Comparison of ENCODE assay signal across 11 mouse cellular contexts in genomic region chr17:68868439-68868838, GRCm38 (mm10). TPM values are rescaled to one million over a fixed set of nuclear protein-coding genes. Genes with fewer than 3 reads are reported as not detected.
DNase-seq lines count a peak whose midpoint lies in the region; TF ChIP-seq lines count a peak whose summit lies in the region.
"Had no signal": no experiment of that assay in that cellular context is flagged by ENCODE, and none has a peak within 500 bp of the region (broad histone marks: within the 10 kb centered on the region; RNA-seq: fewer than 3 reads in every experiment).

No protein-coding gene starts in this region.

- TF ChIP-seq CTCF in gastrocnemius, adult 2 months (IDR thresholded peaks at IDR 0.05): peak; percentile 30; the same call in 1 of the 2 replicates

- H3K27ac ChIP-seq in gastrocnemius, adult 2 months: no peak overlapping the region
- H3K27ac ChIP-seq: heart, embryonic 15.5 days had no signal

- H3K4me3 ChIP-seq in gastrocnemius, adult 2 months: no peak overlapping the region
- H3K4me3 ChIP-seq: heart, embryonic 15.5 days had no signal

- DNase-seq in gastrocnemius, adult 2 months: no peak
- DNase-seq in gastrocnemius, postnatal 25 days: no peak
- DNase-seq in layer of hippocampus, postnatal 25 days (ENCODE audit: extremely low spot score in 1 of 2, low spot score in 1 of 2): peak; percentile 14 to 57
- no peak for DNase-seq in layer of hippocampus, adult 11-12 months (ENCODE audit: low spot score)
- DNase-seq in right cerebral cortex, postnatal 4 days: peak; percentile 52
- DNase-seq in right cerebral cortex, postnatal 36 days (ENCODE audit: low spot score in 2 of 2): no peak
- DNase-seq in retina, postnatal 7 days (ENCODE audit: low read depth, low spot score): peak; percentile 36
- no peak for DNase-seq in urinary bladder, postnatal 4 days (ENCODE audit: low spot score in 2 of 2)
- DNase-seq: cerebellum, adult 11-12 months; kidney, adult 8-10 months had no signal

- intact Hi-C loops in gastrocnemius, adult 2 months (cut with DNase I): no loop called here

RNA-seq across cellular contexts. Expression of gene Tmem200c, which starts 42.0 kb away (rescaled TPM):
- under 1 TPM; 0.17 to 0.31 TPM for total RNA-seq in gastrocnemius, adult 2 months (2021)
- total RNA-seq in gastrocnemius, postnatal 25 days (2021): under 1 TPM; 0.19 to 0.28 TPM
- 1 to 10 TPM; 6.9 to 7.6 TPM for total RNA-seq in layer of hippocampus, postnatal 25 days (2021)

Comparison
In these comparisons a context has a peak if more than half of its experiments do, and no peak if none do; other contexts are left out.
1. DNase-seq: peak in layer of hippocampus, postnatal 25 days (2 of 2), right cerebral cortex, postnatal 4 days (single experiment) and retina, postnatal 7 days (single experiment); none in gastrocnemius, adult 2 months (single experiment), gastrocnemius, postnatal 25 days (single experiment), layer of hippocampus, adult 11-12 months (single experiment), right cerebral cortex, postnatal 36 days (0 of 2) and urinary bladder, postnatal 4 days (0 of 2).
2. RNA of gene Tmem200c, which starts 42.0 kb away (total RNA-seq): 6.9 to 7.6 TPM in layer of hippocampus, postnatal 25 days; 0.17 to 0.31 TPM in gastrocnemius, adult 2 months and 0.19 to 0.28 TPM in gastrocnemius, postnatal 25 days; every median in the first group is over 4 times any median in the second.